In the genomic region with DNA sequence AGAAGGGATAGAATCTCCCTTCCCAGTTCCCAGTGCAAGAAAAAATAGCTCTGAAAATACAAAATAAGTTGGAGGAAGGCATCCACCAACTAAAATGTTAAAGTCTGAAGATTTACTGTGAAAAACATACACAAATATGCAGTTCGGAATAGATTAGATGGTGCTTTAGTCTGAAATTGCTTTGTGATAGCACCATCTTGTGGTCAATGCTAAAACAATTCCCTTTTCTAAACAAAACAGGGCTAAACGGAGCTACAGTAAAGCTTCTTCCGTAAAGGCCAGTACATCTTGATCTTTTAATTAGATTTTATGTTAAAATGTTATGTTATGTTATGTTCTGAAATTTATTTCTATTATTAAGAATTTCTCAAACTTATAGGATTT, we compare ENCODE assay signal across 9 mouse cellular contexts.
DNase-seq lines count a peak whose midpoint lies in the region; ATAC-seq and TF ChIP-seq lines count a peak whose summit lies in the region.
"Had no signal": no experiment of that assay in that cellular context is flagged by ENCODE, and none has a peak within 500 bp of the region (broad histone marks: within the 10 kb centered on the region; RNA-seq: fewer than 3 reads in every experiment).

No protein-coding gene starts in this region.

- no peaks in the 10 kb centered on the region for H3K9me3 ChIP-seq in heart, embryonic 11.5 days (replicated peaks; ENCODE audit: control insufficient read depth, low read length)
- H3K9me3 ChIP-seq in lung, postnatal 0 days (ENCODE audit: low read length), result no peaks in the 10 kb centered on the region
- no peaks in the 10 kb centered on the region for H3K9me3 ChIP-seq in hindbrain, embryonic 12.5 days (replicated peaks)

- ATAC-seq in heart, embryonic 11.5 days (replicated peaks; ENCODE audit: insufficient number of reproducible peaks, low FRiP score, low TSS enrichment), result no peak
- ATAC-seq in lung, postnatal 0 days, result no peak
- ATAC-seq in hindbrain, embryonic 12.5 days (ENCODE audit: low FRiP score), result peak; percentile 69

- TF ChIP-seq CTCF in lung, postnatal 0 days (IDR thresholded peaks at IDR 0.05), result peak; percentile 68

- TF ChIP-seq EP300 in lung, postnatal 0 days (IDR thresholded peaks at IDR 0.05), result no peak

- H3K4me1 ChIP-seq in heart, embryonic 11.5 days (ENCODE audit: control insufficient read depth, insufficient read depth, low read length), result no peaks in the 10 kb centered on the region
- H3K4me1 ChIP-seq in lung, postnatal 0 days (ENCODE audit: insufficient read depth, low read depth, low read length), result no peaks in the 10 kb centered on the region
- no peaks in the 10 kb centered on the region for H3K4me1 ChIP-seq in hindbrain, embryonic 12.5 days

- 34% methylated on average over 3 of the region's 3 CpGs for WGBS in heart, embryonic 11.5 days (ENCODE audit: insufficient replicate concordance)
- 16% methylated on average over 3 of the region's 3 CpGs for WGBS in lung, postnatal 0 days
- WGBS in hindbrain, embryonic 12.5 days, result 37% methylated on average over 3 of the region's 3 CpGs

- no peaks in the 10 kb centered on the region for H3K27me3 ChIP-seq in heart, embryonic 11.5 days (ENCODE audit: control insufficient read depth, insufficient read depth, low read length)
- no peaks in the 10 kb centered on the region for H3K27me3 ChIP-seq in lung, postnatal 0 days (replicated peaks; ENCODE audit: insufficient read depth, low read length)
- no peaks in the 10 kb centered on the region for H3K27me3 ChIP-seq in hindbrain, embryonic 12.5 days

- H3K27ac ChIP-seq in heart, embryonic 11.5 days (ENCODE audit: low read depth, low read length), result no peak overlapping the region
- H3K27ac ChIP-seq in lung, postnatal 0 days (ENCODE audit: low read length), result no peak overlapping the region
- no peak overlapping the region for H3K27ac ChIP-seq in hindbrain, embryonic 12.5 days
- H3K27ac ChIP-seq: macrophage had no signal

- peak overlapping the region; percentile 33 for H3K4me2 ChIP-seq in heart, embryonic 11.5 days
- H3K4me2 ChIP-seq in lung, postnatal 0 days (replicated peaks; ENCODE audit: low read depth, low read length), result no peak overlapping the region; the same call in 1 of the 2 replicates
- H3K4me2 ChIP-seq in hindbrain, embryonic 12.5 days (replicated peaks), result peak overlapping the region; percentile 30; the same call in 1 of the 2 replicates

- intact Hi-C loops in heart, postnatal 36 days (cut with DNase I), result loop anchor here (2.0 to 5.0 kb wide), 2 partner anchors 113 to 489 kb away; no protein-coding TSS in a partner anchor

- H3K36me3 ChIP-seq in heart, embryonic 11.5 days (ENCODE audit: control insufficient read depth, insufficient read depth, low read length), result no peaks in the 10 kb centered on the region
- no peaks in the 10 kb centered on the region for H3K36me3 ChIP-seq in lung, postnatal 0 days (ENCODE audit: insufficient read depth, low read length)
- H3K36me3 ChIP-seq in hindbrain, embryonic 12.5 days, result no peaks in the 10 kb centered on the region

- no peak for DNase-seq in heart, postnatal 36 days
- DNase-seq in lung, postnatal 0 days (ENCODE audit: low spot score), result peak; percentile 20
- DNase-seq in lung, postnatal 10 days, result no peak
- DNase-seq in retina, adult 2 months (ENCODE audit: low read depth, low spot score), result peak; percentile 20
- no peak for DNase-seq in urinary bladder, postnatal 14 days (ENCODE audit: low spot score)
- no peak for DNase-seq in ovary, postnatal 14 days (ENCODE audit: low spot score)

- no peak overlapping the region for H3K4me3 ChIP-seq in heart, embryonic 11.5 days (ENCODE audit: low read depth, low read length)
- no peak overlapping the region for H3K4me3 ChIP-seq in lung, postnatal 0 days (ENCODE audit: low read depth, low read length)
- no peak overlapping the region for H3K4me3 ChIP-seq in hindbrain, embryonic 12.5 days

- no peak overlapping the region for H3K9ac ChIP-seq in heart, embryonic 11.5 days (ENCODE audit: low read depth, low read length)
- no peak overlapping the region for H3K9ac ChIP-seq in lung, postnatal 0 days (replicated peaks; ENCODE audit: low read depth)
- no peak overlapping the region for H3K9ac ChIP-seq in hindbrain, embryonic 12.5 days

Comparison
In these comparisons a context has a peak if more than half of its experiments do, and no peak if none do; other contexts are left out.
1. DNase-seq: peak in lung, postnatal 0 days (single experiment) and retina, adult 2 months (single experiment); none in heart, postnatal 36 days (0 of 2), lung, postnatal 10 days (single experiment), urinary bladder, postnatal 14 days (single experiment) and ovary, postnatal 14 days (single experiment).